Mouse (Mus musculus) kidney, embryonic 14.5 days (tissue): ENCODE measurements around the gene Zfp292. TPM values are rescaled to one million over a fixed set of nuclear protein-coding genes. Genes with fewer than 3 reads are reported as not detected.

Experiments used
- ATAC-seq: fragments of 200-750 bp; cut with Nextera tagmentation; 2 replicates; pipeline ENCODE4 v1.8.0; 2017; ENCODE audit warnings: moderate number of reproducible peaks, mild to moderate bottlenecking, moderate TSS enrichment, moderate library complexity; ENCODE audit not compliant: low FRiP score, low TSS enrichment
- H3K27ac ChIP-seq: fragments of 300-500 bp; sonication (generic); 2 replicates; pipeline ENCODE4 v1.5.1; 2014; ENCODE audit warnings: low read depth, mild to moderate bottlenecking, low read length, moderate library complexity, mixed read lengths
- H3K27me3 ChIP-seq: fragments of 300-500 bp; sonication (generic); 2 replicates; pipeline ENCODE4 v1.6.1; 2014; ENCODE audit warnings: mild to moderate bottlenecking, low read length; ENCODE audit not compliant: control insufficient read depth, insufficient read depth
- H3K36me3 ChIP-seq: fragments of 300-500 bp; sonication (generic); 2 replicates; pipeline ENCODE4 v1.6.1; 2014; ENCODE audit warnings: low read length, mixed read lengths; ENCODE audit not compliant: control insufficient read depth, insufficient read depth
- H3K4me1 ChIP-seq: fragments of 300-500 bp; sonication (generic); 2 replicates; pipeline ENCODE4 v1.6.1; 2014; ENCODE audit warnings: low read length, mixed read lengths; ENCODE audit not compliant: control insufficient read depth, insufficient read depth
- H3K4me2 ChIP-seq: fragments of 300-500 bp; sonication (generic); replicated peaks from 2 replicates; pipeline ENCODE4 v1.6.1; 2014; ENCODE audit warnings: low read depth, mild to moderate bottlenecking, low read length
- H3K4me3 ChIP-seq: fragments of 300-500 bp; sonication (generic); 2 replicates; pipeline ENCODE4 v1.5.1; 2014; ENCODE audit warnings: mild to moderate bottlenecking, low read length
- H3K9ac ChIP-seq: fragments of 300-500 bp; sonication (generic); 2 replicates; pipeline ENCODE4 v1.6.1; 2014; ENCODE audit warnings: low read depth, mild to moderate bottlenecking, low read length, moderate library complexity
- H3K9me3 ChIP-seq: fragments of 300-500 bp; sonication (generic); 2 replicates; pipeline ENCODE4 v1.6.1; 2016; ENCODE audit warnings: low read length; ENCODE audit not compliant: control insufficient read depth
- WGBS: fragments of 180-500 bp; shearing (Covaris S2); extraction: QIAGEN DNeasy Blood & Tissue Kit; methylation state at CpG from one replicate; pipeline ENCODE4 v1.1.7; 2014; 5-methylcytosine and 5-hydroxymethylcytosine counted together
- polyA plus RNA-seq: library from polyadenylated mRNA; unstranded; fragments of >200 nt; fragmentation: Nextera tagmentation; extraction: Ambion mirVana; gene quantifications from 2 replicates; pipeline ENCODE4 v1.2.1, GENCODE M21; 2014

Zfp292 gene
- polyA plus RNA-seq, 1 experiment from 2014 or later, result 26.8 TPM

- H3K4me1 ChIP-seq, result no peaks in the 10 kb centered on the region
- peaks cover 3% of the 10 kb centered on the region; the same call in 1 of the 2 replicates for H3K36me3 ChIP-seq
- H3K4me3 ChIP-seq, result no peak overlapping the region
- no peak overlapping the region for H3K9ac ChIP-seq
- no peak for ATAC-seq
- no peaks in the 10 kb centered on the region for H3K27me3 ChIP-seq
- no peak overlapping the region for H3K27ac ChIP-seq
- H3K9me3 ChIP-seq, result no peaks in the 10 kb centered on the region
- WGBS, result 91% methylated on average over 1 of the region's 1 CpGs
- H3K4me2 ChIP-seq, result no peak overlapping the region
Measured at GRCm38 (mm10) chr4:34843839-34844238, 38.9 kb downstream of the Zfp292 start.

DNA sequence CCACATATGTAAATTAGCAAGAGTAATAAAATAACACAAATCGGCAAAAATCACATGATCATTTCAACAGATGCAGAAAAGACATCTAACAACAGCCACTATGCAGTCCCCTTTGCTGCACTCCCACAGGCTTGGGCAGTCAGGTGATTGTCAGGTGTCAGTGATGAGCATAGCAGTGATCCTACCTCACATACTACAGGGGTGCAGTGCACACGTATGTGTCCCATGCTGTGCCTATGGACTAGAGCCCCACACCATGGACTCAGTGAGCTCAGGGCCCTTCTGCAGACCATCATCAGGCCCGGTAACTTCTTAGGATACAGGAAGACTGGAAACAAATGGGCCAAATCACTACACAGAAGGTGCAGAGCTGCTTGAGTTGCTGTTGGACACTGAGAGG is 39.9 kb downstream of the Zfp292 start:
- Histone ChIP-seq H3K4me3 (no peak overlapping the region), H3K9me3 (no peaks in the 10 kb centered on the region), H3K27ac (no peak overlapping the region), H3K27me3 (no peaks in the 10 kb centered on the region), H3K36me3 (peaks cover 11% of the 10 kb centered on the region; the same call in 1 of the 2 replicates), H3K9ac (no peak overlapping the region), H3K4me2 (no peak overlapping the region), H3K4me1 (no peaks in the 10 kb centered on the region)
- ATAC-seq, result no peak
- 92% methylated on average over 3 of the region's 3 CpGs for WGBS

DNA sequence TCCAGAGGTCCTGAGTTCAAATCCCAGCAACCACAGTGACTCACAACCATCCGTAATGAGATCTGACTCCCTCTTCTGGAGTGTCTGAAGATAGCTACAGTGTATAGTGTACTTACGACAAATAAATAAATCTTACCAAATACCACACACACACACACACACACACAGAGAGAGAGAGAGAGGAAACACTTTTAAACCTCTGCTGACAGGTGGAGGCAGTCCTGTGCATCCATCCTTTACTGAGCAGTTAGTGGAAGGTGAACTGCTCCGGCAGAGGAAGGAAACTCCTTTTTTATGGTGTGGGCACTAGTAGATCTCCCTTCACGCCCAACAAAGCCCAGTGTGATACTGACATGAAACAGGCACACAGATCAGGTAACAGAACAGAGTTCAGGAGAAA is 51.3 kb downstream of the Zfp292 start:
- Histone ChIP-seq H3K4me3 (no peak overlapping the region), H3K27me3 (no peaks in the 10 kb centered on the region), H3K4me1 (no peaks in the 10 kb centered on the region), H3K4me2 (no peak overlapping the region), H3K9me3 (no peaks in the 10 kb centered on the region), H3K36me3 (peaks cover 29% of the 10 kb centered on the region), H3K27ac (no peak overlapping the region), H3K9ac (no peak overlapping the region)
- no peak for ATAC-seq
- WGBS, result 60% methylated on average over 4 of the region's 4 CpGs

DNA sequence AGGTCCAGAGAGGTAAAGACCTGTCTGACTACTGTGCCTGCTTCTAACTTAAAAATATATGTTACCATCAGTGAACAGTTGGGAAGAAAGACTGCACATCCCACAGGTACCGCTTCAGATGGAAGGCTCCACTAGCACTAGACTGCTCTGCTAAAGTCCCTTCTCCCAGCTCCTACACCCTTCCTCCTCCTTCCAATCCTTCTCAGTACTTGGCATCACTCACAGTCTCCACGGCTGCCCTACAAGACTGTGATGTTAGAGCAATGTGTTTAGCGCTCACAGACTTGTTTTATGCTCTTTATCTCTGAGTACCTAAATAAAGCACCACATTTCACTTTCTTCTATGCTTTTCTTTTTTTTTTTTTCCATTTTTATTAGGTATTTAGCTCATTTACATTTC is 53.3 kb downstream of the Zfp292 start:
- Histone ChIP-seq H3K27ac (no peak overlapping the region), H3K9ac (no peak overlapping the region), H3K4me2 (no peak overlapping the region), H3K27me3 (no peaks in the 10 kb centered on the region), H3K36me3 (peaks cover 20% of the 10 kb centered on the region; the same call in 1 of the 2 replicates), H3K9me3 (no peaks in the 10 kb centered on the region), H3K4me1 (no peaks in the 10 kb centered on the region), H3K4me3 (no peak overlapping the region)
- 89% methylated on average over 3 of the region's 3 CpGs for WGBS
- ATAC-seq, result no peak

DNA sequence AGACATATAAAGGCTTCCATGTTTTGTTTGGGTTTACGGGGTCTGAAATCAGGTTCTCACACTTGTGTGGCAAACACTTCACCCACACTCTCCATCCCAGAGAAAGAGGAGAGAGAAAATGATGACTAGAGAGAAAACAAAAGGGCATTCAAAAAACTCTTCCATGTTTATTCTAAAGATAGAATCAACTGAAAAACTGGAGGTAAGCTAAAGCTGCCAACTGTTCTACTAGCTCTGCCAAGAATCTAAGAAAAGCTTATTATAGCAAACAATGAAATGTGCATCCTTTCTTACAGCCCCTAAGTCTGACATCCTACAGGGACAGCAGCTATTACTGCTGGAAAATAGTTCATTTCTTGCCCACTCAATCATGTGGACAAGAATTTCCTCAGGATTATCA is 58.9 kb downstream of the Zfp292 start:
- Histone ChIP-seq H3K4me2 (no peak overlapping the region), H3K27me3 (no peaks in the 10 kb centered on the region), H3K9ac (no peak overlapping the region), H3K36me3 (peaks cover 30% of the 10 kb centered on the region), H3K4me3 (no peak overlapping the region), H3K27ac (no peak overlapping the region), H3K4me1 (no peaks in the 10 kb centered on the region), H3K9me3 (no peaks in the 10 kb centered on the region)
- ATAC-seq, result no peak
- 97% methylated on average over 1 of the region's 1 CpGs for WGBS

DNA sequence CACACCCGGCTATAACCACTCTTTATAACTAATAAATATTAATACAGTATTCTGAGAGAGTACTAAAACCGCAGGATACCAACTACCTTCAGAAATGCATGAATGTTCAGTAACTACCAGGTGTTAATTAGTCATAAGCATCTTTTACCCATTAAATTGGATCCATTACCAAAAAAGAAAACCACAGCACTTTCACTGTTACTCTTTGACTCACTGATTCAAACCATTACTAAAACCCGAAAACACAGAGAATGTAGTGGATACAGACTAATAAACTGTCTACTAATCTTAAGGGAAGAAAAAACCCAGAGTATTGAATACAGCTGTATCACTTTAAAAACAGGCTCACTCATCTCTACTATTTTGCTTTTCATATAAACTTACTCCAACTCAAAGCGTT is 62.9 kb downstream of the Zfp292 start:
- H3K9ac ChIP-seq, result no peak overlapping the region
- no peak overlapping the region for H3K27ac ChIP-seq
- 96% methylated on average over 4 of the region's 4 CpGs for WGBS
- H3K36me3 ChIP-seq, result peaks cover 43% of the 10 kb centered on the region
- H3K4me2 ChIP-seq, result no peak overlapping the region
- no peaks in the 10 kb centered on the region for H3K4me1 ChIP-seq
- H3K27me3 ChIP-seq, result no peaks in the 10 kb centered on the region
- no peak overlapping the region for H3K4me3 ChIP-seq
- ATAC-seq, result no peak
- no peaks in the 10 kb centered on the region for H3K9me3 ChIP-seq

DNA sequence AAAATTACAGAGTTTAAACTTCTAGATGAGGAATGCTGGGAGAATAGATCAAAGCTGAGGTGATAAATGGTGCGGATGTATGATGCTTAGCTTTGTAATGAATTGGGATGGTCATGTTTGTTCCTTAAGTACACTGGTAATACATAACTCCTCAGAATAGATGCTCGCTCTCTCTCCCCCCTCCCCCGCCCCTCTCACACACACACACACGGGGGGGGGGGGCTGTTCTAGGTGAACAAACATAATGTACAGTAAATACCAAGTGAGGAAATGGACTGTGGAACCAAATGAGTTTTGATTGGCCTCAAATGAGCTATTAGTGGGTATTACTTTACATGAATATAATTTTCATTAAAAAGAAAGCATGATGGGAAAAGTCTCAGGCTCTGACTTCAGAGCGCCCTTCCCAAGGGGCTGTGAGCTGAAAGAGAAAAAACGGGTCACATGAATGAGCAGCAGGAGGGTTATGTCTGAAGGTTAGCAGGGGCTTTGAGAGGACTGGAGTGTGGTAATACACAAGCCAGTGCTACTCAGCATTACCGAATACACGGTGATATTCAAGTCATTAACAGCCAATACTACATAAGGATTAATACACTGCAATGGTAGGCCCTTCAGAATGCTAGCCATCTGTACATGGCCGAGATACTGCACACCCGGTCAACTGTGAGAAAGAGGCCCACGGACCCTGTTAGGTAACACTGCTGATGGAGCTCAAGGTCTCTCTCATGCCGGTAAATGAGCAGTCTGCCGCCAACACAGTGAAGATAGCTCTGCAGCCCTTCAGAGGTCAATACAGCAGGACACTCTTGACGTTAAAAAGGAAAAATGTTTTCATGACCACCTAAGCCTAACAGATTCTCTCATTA is 81.4 kb downstream of the Zfp292 start:
- Histone ChIP-seq H3K4me2 (no peak overlapping the region), H3K27me3 (no peaks in the 10 kb centered on the region), H3K36me3 (peaks cover 22% of the 10 kb centered on the region), H3K9ac (no peak overlapping the region), H3K27ac (no peak overlapping the region), H3K4me3 (no peak overlapping the region), H3K4me1 (no peaks in the 10 kb centered on the region), H3K9me3 (no peaks in the 10 kb centered on the region)
- ATAC-seq, result no peak
- 84% methylated on average over 14 of the region's 14 CpGs for WGBS

DNA sequence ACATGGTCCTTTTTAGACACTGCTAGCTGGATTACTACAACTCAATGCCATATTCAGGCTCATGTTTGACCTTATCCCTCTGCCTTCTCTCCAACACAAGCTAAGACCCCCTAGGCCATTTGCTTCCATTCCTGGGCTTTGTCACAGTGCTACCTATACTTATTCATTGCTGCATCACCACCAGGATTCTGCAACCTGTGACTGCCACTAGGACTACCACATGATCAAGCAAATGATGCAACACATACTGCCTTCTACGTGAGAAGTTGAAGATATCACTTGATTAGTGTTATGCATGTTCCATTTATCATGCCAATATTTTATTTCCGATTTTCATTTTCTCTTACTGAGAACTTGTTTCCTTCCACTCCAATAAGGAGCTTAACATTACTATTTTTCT is 84.8 kb downstream of the Zfp292 start:
- H3K4me1 ChIP-seq, result no peaks in the 10 kb centered on the region

GRCm38 (mm10) chr4:34797294-34797983 is 85.3 kb downstream of the Zfp292 start:
- no peak overlapping the region for H3K4me3 ChIP-seq
- ATAC-seq, result no peak
- H3K36me3 ChIP-seq, result no peaks in the 10 kb centered on the region
- H3K9ac ChIP-seq, result no peak overlapping the region
- H3K4me2 ChIP-seq, result no peak overlapping the region
- no peaks in the 10 kb centered on the region for H3K4me1 ChIP-seq
- no peak overlapping the region for H3K27ac ChIP-seq
- WGBS, result 73% methylated on average over 8 of the region's 8 CpGs
- no peaks in the 10 kb centered on the region for H3K9me3 ChIP-seq
- H3K27me3 ChIP-seq, result no peaks in the 10 kb centered on the region

More for the DNA sequence above, 84.8 kb downstream of the Zfp292 start:
- H3K9me3 ChIP-seq, result no peaks in the 10 kb centered on the region
- no peak overlapping the region for H3K27ac ChIP-seq
- peaks cover 3% of the 10 kb centered on the region; the same call in 1 of the 2 replicates for H3K36me3 ChIP-seq
- WGBS, result 92% methylated on average over 2 of the region's 2 CpGs
- ATAC-seq, result no peak
- no peak overlapping the region for H3K4me3 ChIP-seq
- H3K9ac ChIP-seq, result no peak overlapping the region
- H3K4me2 ChIP-seq, result no peak overlapping the region
- H3K27me3 ChIP-seq, result no peaks in the 10 kb centered on the region
